Mouse (Mus musculus): ENCODE data around the gene Srsf12.

DNA sequence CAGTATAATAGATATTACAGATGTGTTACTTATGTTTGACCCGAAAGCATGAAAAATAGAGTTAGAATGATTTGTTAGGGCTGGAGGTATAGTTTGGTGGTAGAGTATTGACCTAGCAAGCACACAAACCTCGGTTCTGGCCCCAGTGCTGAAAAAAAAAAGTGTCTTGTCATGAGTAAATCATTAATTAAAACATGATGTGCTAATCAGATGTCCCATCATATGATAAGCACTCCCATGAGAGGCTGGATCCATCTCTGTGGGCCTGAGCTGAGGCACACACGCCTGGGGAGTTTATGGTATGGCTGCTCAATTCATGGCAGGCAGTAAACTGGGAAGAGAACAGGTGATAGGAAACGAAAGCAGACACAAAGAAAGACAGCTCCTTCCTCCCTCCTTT lies 20.8 kb downstream of the Srsf12 start:
- TF ChIP-seq CTCF (IDR thresholded peaks at IDR 0.05; ENCODE audit: borderline replicate concordance, extremely low read depth, insufficient read depth, insufficient read length) (no peak), POLR2A (IDR thresholded peaks at IDR 0.05; ENCODE audit: borderline replicate concordance, extremely low read depth, insufficient read depth, insufficient read length, poor library complexity, severe bottlenecking) (no peak)
